Mouse (Mus musculus) lung, postnatal 10 days (tissue): ENCODE measurements around the gene Adam15.

Experiments
- DNase-seq: peaks from one replicate; pipeline ENCODE4 v3.0.0; 2021

The Adam15 gene

GRCm38 (mm10) chr3:89349869-89350501 is at the start of gene Adam15:
Gene Adam15 (minus strand): TSS chr3:89349996.
- DNase-seq: peak; percentile 94

- no peak for DNase-seq
Measured at GRCm38 (mm10) chr3:89396654-89397005, 46.8 kb upstream of the Adam15 start.

DNA sequence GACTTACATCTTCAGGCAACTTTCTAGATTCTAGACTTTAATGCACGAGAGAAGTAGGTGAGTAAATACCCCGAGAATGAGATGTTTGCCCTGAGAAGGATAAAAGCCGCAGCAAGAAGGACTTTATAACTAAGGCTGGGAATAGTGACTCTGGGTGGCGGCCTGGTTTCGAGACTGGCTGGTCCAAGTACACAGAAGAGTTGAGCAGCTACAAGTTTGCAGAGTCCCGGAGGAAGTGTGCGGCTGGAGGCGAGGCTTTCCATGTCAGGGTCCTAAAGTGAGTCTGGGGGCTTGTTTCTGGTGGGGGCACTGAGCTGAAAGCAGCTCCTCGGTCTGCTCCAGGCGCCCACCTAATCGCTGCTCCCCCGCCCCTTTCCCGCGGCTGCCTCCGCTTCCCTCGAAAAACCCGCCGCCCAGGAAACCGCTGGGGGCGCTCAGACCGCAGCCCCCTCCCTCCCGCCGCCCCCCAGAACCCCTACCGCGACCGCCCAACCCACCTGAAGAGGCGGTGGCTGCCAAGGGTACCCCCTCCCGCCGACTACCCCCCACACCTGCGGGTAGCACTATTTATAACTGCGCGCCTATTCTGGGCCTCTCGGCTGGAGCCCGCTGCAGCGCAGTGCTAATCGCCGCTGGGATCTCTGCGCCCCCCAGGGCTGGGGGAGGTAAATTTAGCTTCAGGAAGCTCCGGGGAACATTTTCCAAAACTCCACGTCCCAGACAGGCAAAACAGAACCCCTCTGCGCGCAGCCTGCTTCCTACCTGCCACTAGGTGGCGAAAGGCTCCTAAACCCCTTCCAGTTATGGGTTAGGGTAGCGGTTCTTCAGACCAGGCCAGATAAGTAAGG is 46.2 kb upstream of the Adam15 start:
- peak; percentile 86 for DNase-seq

DNA sequence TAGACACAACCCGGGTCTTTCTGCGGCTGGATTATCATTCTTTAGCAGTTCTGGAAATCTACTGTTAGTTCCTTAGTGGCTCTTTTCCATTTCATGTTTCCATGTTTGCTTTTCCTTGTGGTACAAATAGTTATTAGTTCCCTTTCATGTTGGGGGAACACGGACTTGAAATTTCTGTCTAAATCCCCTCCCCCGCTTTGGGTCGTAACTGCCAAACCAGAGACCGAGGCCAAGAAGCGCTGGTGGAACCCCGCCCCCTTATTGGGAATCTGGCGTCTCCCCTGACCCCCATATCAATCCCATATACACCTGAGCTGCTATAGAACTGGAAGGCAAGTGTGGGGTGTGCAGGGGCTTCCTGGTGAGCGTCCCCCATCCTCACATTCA is 45.6 kb upstream of the Adam15 start:
- peak; percentile 42 for DNase-seq

GRCm38 (mm10) chr3:89394894-89395256 is 45.1 kb upstream of the Adam15 start:
- peak; percentile 95 for DNase-seq

DNA sequence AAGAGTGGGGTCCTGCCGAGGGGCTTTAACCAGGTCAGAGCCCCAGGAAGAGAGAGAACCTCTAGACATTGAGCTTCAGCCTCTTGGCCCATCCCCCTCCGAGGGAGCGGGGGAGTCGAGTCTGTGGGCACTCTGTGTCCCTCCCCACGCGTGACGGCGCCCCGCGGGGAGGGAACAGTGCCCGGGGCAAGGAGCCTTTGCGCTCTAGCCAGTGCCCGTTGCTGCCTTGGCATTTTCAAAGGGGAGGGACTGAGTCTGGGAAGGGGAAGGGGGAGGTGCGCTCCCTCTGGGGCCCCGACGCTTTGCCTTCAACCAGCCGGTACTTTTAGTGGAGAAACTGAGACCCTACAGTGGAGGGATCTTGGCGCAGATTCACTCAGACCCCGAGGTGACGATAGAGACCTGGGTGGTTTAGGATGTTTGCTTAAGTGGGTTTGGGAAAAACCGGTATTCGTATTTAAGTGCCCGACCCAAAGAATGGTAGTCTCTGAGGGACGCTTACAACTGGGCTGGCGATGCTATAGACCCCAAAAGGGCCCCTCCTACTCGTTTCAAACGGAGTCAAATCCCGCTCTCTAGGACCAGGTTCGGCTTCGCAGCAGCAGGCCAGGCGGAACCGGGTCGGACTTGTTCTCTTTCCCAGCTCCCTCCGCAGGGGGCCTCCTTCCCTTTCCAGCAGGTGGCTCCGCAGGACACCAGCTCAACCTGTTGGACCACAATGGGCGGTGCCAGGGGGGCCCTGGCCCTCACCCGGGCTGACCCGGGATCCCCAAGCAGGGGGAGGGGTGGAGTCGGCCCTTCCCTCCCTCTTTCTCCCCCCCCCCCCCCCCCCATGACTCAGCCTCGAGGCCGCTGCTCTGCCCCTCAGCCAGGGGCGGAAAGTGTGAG is 44.5 kb upstream of the Adam15 start, which contains the start of gene Zbtb7b:
Gene Zbtb7b, minus strand, starts transcription at position 771 of the 888 bp plus-strand sequence.
- DNase-seq: peak; percentile 89

GRCm38 (mm10) chr3:89393605-89394004 is 43.8 kb upstream of the Adam15 start:
- peak; percentile 100 for DNase-seq

DNA sequence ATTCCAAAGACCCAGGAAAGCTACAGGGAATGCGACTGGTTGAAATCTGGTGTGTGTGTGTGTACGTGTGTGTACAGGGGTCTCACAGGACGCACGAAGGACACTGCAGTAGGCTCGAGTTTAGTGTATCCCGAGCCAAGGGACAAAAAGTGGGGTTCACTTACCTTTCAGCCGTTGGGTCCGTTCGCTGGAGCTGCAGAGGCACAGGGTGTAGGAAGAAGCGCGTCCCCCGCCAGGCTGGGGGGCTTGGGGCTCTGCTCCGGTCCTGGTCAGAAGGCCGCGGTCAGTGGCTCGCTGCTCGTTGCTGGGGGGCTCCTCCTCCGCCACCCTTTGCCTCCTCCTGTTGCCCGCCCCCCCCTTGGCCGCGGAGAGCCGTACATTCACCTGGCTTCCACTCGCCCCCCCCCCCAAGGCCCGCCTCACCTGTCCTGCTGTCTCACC is 43.1 kb upstream of the Adam15 start:
- DNase-seq: peak; percentile 59

DNA sequence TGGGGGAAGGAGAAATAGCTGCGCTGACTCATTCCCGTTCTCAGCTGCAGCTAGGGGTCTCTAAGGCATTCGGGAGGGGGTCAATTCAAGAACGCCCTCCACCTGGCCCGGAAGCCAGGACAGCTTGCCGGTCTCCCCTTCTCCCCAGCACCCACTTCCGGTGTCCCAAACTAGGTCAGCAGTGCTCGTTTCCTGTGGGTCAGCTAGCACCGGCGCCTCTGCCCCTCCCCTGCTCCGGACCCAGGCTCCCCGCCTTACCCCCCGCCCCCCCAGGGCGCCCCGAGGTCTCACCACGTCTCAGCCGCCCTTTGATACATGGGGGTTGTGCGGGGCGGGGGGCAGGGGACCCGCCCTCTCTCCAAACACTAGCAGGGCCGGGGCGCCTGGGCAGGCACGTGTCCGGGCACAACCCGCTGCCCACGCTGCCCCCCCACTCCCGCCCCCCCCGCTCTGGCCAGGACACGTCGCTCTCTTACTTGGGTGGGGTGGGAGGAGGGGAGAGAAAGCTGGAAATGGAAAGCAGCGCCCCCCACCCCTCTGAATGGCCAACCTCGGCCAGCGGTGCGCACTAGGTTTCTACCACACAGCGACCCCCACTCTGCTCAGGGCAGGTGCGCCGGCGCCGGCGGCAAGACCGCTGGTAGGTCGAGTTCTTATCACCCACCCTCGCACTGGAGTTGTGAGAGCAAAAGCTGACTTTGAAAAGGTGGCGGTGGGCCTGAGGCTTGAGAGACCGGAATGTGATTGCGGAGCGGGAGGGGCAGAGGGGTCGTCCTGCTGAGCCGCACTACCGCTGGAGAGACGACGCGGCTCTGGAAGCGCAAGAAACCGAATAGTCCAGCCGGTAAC is 42.1 kb upstream of the Adam15 start:
- peak; percentile 80 for DNase-seq

DNA sequence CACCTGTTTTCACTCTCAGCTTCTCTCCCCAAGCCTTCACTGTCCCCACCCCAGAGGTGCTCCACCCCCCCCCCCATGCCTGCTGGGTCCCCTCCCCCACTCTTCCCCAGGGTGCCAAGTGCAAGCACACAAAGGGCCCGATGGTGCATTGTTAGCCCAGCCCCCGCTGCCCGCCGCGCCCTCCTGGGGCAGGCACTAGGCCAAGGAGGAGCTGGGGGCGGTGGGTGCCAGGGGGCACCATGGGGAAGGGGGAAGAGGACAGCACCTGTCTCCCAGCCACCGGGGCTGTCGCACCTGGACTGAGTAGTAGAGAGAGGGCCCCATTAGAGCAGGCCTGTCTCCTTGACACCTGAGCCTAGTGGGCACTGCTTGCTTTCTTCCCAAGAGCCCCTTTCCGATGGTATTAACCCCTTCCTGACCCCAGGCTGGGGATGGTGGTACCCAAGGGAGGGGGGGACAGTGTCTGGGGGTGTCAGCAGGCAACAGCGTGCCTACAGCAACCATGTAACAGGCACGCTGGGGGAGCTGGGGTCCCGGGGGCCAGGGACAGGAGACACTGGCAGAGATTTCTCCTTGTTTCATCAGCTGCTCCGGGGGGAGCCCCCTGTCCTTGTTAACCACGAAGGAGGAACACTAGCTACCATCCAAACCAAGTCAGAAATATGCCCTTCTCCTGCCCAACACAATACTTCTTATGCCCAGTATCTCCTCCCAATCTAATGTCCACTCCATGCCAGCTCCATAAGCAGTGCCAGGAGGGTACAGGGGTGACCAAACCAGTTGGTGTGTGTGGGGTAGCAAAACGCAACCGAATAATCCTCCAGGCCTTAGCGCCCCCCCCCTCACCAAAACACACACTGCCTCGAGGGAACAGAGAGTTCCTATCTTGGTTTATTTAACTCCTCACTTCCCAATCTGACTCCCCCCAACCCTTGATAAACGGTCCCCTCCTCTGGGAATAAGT is 41.2 kb upstream of the Adam15 start:
- peak; percentile 55 for DNase-seq

DNA sequence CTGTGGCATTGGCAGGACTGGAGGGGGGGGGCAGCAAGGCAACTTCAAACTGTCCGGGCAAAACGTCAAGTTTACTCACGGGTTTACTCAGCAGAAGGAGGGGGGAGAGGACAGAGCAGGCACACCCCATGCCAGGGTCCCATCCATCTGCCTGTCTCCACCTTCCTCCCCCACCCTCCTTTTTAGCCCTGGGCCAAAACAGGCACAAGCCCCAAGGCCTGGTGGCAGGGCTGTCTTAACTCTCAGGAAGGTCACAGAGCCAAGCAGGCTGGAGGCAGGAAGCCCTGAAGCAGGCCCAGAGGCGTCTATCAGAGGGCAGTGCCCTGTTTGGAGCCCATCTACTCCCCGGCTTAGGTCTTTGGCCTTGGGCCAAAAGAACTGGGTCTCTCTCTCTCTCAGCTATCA is 40.3 kb upstream of the Adam15 start:
- peak; percentile 36 for DNase-seq

GRCm38 (mm10) chr3:89388901-89389740 is 39.3 kb upstream of the Adam15 start:
- peak; percentile 43 for DNase-seq

DNA sequence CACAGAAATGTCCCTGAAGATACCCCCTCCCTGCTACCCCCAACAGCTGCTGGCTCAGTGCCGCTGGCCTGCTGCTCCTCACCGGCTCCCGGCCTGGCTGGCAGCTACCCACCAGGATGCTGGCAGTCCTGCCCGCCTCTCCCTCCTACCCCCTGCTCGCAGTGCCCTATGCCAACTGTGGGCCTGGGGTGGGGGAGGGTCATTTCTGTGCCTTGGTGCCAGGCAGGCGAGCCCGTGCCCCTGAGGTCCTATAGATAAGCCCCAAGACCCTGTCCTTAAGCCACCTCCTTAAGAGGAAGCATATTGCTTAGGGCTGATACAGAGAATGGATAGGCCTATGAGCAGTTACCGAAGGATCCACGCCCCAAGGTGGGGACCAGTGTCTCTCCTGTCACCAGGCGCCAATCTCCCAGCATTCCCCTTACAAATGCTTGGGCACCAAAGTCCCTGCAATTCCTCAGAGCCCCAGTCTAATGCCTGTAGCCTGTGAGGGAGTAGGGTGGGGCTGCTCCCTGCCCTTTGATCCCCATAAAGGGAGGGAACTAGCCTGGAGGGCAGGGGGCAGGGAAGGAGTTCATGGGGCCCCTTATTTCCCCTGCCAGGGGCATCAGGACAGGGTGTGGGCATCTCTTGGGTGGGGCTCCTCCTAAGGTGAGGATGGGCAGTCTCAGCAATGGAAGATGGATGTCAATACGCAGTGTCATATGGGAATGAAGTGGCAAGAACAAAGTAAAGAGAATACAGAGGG is 38.5 kb upstream of the Adam15 start:
- peak; percentile 43 for DNase-seq

- no peak for DNase-seq
Measured at GRCm38 (mm10) chr3:89387632-89388031, 37.8 kb upstream of the Adam15 start.

DNA sequence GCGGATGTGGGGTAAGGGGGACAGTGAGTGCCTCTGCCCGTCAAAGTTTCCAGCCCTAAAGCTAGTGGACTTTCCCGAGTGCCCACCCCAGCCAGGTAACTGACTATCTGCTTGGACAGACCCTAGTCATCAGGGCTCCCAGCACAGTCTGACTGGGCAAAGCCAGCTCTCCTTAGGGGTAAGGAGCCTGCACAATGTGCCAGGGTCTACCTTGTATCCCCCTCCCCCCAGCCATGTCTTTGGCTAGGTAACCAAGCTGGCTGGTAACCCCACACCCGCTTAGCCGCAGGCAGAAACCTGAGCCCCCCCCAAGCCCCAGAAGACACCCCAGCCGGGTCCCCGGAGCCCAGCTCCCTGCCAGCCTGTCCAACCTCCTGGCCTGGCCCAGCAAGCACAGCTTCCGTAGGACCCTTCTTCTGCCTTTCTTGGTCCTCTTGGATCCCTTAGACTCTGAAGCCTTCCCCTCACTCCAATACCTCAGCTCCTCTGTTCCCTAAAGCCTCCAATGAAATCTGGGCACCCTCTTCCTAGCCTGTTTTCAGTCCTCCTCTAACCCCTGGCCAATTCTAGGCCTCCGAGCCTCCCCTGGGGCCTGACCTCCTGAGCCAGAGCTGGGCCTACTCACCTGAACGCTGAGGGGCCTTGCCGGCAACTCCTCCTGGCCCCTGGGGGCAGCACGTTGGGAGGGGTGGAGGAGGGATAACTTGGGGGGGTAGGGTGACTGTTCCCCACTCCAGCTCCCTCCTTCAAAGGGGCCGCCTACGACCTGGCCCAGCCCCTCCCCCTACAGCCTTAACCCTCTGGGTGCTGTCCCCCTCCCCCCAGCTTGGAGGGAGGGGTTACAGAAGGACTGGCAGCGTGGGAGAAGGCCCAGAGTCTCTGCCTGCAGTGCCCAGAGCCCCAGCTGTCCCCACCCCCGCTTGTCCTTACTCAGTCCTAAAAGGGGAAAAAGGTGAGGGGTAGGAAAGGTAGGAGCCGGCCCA is 36.9 kb upstream of the Adam15 start:
- no peak for DNase-seq

DNA sequence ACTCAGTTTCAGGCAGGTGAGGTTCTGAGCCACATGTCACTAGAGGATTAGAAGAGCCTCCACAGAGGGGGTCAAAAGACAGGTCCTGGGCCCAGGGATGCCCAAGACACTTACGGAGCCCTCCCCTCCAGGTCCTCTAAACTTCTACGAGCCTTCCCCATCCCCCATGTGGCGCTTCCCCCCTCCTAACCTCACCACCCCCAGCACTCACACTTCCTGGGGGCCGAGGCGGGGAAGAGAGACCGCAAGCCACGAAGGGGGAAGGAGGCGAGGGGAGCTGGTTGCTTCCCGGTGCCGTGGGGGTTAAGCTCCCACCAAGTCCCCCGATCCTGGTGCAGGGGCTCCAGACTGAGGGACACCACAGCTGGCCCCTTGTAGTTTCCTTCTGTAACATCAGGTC is 35.7 kb upstream of the Adam15 start:
- DNase-seq: no peak

GRCm38 (mm10) chr3:89384331-89385076 is 34.7 kb upstream of the Adam15 start:
- no peak for DNase-seq
